Mouse (Mus musculus) urinary bladder, postnatal 0 days (tissue): ENCODE data around the gene 3110082J24Rik. TPM values are rescaled to one million over a fixed set of nuclear protein-coding genes. Genes with fewer than 3 reads are reported as not detected.

Experiments
- polyA plus RNA-seq: library from polyadenylated mRNA; unstranded; fragments of >200 nt; fragmentation: Nextera tagmentation; extraction: Ambion mirVana; gene quantifications from 2 replicates; pipeline ENCODE4 v1.2.1, GENCODE M21; 2015

Gene 3110082J24Rik
- not detected in 2 replicates for polyA plus RNA-seq

GRCm38 (mm10) chr5:30105668-30106300, at the start of gene 3110082J24Rik:
Gene 3110082J24Rik (minus strand): TSS chr5:30106086.

GRCm38 (mm10) chr5:30154474-30155394, 48.8 kb upstream of the 3110082J24Rik start, which contains the start of the genes Hadha and Hadhb:
Gene Hadha (minus strand): TSS chr5:30155162.
Gene Hadhb (plus strand): TSS chr5:30155248.

GRCm38 (mm10) chr5:30104841-30105667, 832 bp downstream of the 3110082J24Rik start, which contains the start of gene Garem2:
Gene Garem2 (plus strand): TSS chr5:30105161.

GRCm38 (mm10) chr5:30072825-30073821, 32.8 kb downstream of the 3110082J24Rik start, which contains the start of gene Tyms:
Gene Tyms (minus strand): TSS chr5:30073617.

Other genes with a start within 250 kb of the 3110082J24Rik start
- gene Il6, start 93.0 kb downstream of the 3110082J24Rik start, polyA plus RNA-seq: 0.26 and 1.6 TPM in 2 replicates
- gene Tyms, start 32.5 kb downstream of the 3110082J24Rik start, polyA plus RNA-seq: 74.7 and 89.0 TPM in 2 replicates
- 0.08 and 0.10 TPM in 2 replicates for gene Garem2, start 925 bp downstream of the 3110082J24Rik start, polyA plus RNA-seq
- 111 and 122 TPM in 2 replicates for gene Hadha, start 49.1 kb upstream of the 3110082J24Rik start, polyA plus RNA-seq
- 154 and 164 TPM in 2 replicates for gene Hadhb, start 49.2 kb upstream of the 3110082J24Rik start, polyA plus RNA-seq
- 0.13 and 0.29 TPM in 2 replicates for gene Adgrf3, start 99.6 kb upstream of the 3110082J24Rik start, polyA plus RNA-seq
- gene Selenoi, start 126.5 kb upstream of the 3110082J24Rik start, polyA plus RNA-seq: 21.4 and 23.9 TPM in 2 replicates
- gene Drc1, start 175.3 kb upstream of the 3110082J24Rik start, polyA plus RNA-seq: 0.10 and 0.43 TPM in 2 replicates